Mouse (Mus musculus) embryonic facial prominence, embryonic 14.5 days (tissue): ENCODE data around the gene Fxyd5. TPM values are rescaled to one million over a fixed set of nuclear protein-coding genes. Genes with fewer than 3 reads are reported as not detected.

Experiments used
- ATAC-seq: fragments of 200-750 bp; cut with Nextera tagmentation; 2 replicates; pipeline ENCODE4 v1.8.0; 2017; ENCODE audit warnings: low read depth, moderate number of reproducible peaks, moderate TSS enrichment
- DNase-seq: peaks from one replicate; pipeline ENCODE4 v3.0.0-alpha.2; 2015; ENCODE audit warnings: low spot score
- H3K27ac ChIP-seq: fragments of 300-500 bp; sonication (generic); replicated peaks from 2 replicates; pipeline ENCODE4 v1.5.1; 2014; ENCODE audit warnings: low read depth, mild to moderate bottlenecking, low read length, moderate library complexity
- H3K27me3 ChIP-seq: fragments of 300-500 bp; sonication (generic); replicated peaks from 2 replicates; pipeline ENCODE4 v1.6.1; 2014; ENCODE audit warnings: low read length; ENCODE audit not compliant: control insufficient read depth, insufficient read depth
- H3K36me3 ChIP-seq: fragments of 300-500 bp; sonication (generic); 2 replicates; pipeline ENCODE4 v1.6.1; 2014; ENCODE audit warnings: low read length, mixed read lengths; ENCODE audit not compliant: control insufficient read depth, insufficient read depth
- H3K4me1 ChIP-seq: fragments of 300-500 bp; sonication (generic); 2 replicates; pipeline ENCODE4 v1.6.1; 2014; ENCODE audit warnings: antibody characterized with exemption, low read length; ENCODE audit not compliant: control insufficient read depth, insufficient read depth
- H3K4me2 ChIP-seq: fragments of 300-500 bp; sonication (generic); 2 replicates; pipeline ENCODE4 v1.6.1; 2014; ENCODE audit warnings: low read depth, mild to moderate bottlenecking, low read length, moderate library complexity, mixed read lengths
- H3K4me3 ChIP-seq: fragments of 300-500 bp; sonication (generic); 2 replicates; pipeline ENCODE4 v1.5.1; 2014; ENCODE audit warnings: low read depth, mild to moderate bottlenecking, low read length
- H3K9ac ChIP-seq: fragments of 300-500 bp; sonication (generic); 2 replicates; pipeline ENCODE4 v1.6.1; 2014; ENCODE audit warnings: low read depth, mild to moderate bottlenecking, low read length, moderate library complexity, mixed read lengths
- H3K9me3 ChIP-seq: fragments of 300-500 bp; sonication (generic); 2 replicates; pipeline ENCODE4 v1.6.1; 2016; ENCODE audit warnings: low read length; ENCODE audit not compliant: control insufficient read depth
- WGBS: fragments of 180-500 bp; shearing (Covaris S2); extraction: QIAGEN DNeasy Blood & Tissue Kit; methylation state at CpG from one replicate; pipeline ENCODE4 v1.1.7; 2014; 5-methylcytosine and 5-hydroxymethylcytosine counted together
- polyA plus RNA-seq: library from polyadenylated mRNA; unstranded; fragments of >200 nt; fragmentation: Nextera tagmentation; extraction: Ambion mirVana; gene quantifications from 2 replicates; pipeline ENCODE4 v1.2.1, GENCODE M21; 2014

The Fxyd5 gene
- polyA plus RNA-seq, 1 experiment from 2014 or later = 64.6 TPM

DNA sequence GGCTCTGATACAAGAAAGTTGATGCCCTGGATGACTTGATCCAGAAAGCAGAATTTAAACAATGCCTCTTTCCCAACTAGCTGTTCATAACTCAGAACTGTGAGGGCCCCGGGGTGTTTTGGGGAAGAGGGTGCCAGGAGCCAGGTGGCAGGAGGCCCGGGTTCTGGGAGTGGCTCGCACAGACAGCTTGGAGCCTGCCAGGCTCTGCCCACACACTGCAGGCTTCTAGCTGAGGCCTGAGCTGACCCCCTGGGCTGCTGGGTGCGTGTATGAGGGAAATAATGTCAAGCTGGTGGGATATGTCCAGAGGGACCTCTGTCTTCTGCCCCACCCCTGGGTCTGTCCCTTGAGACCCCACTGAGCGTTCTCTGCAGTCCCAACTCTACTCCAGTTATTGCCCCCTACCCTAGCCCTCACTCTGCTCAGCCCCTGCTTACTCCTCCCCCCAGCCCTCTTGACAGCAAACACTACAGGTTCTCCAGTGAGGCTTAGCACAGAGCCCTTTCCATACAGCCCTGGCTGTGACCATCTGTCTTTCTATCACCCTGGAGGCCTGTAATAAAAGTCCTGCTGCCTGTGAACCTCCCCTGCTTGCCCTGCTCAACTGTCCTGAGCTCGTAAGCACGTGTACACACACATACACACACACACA lies 31.9 kb upstream of the Fxyd5 start:
- H3K4me2 ChIP-seq = no peak overlapping the region
- ATAC-seq = no peak
- peaks cover 8% of the 10 kb centered on the region; the same call in 1 of the 2 replicates for H3K4me1 ChIP-seq
- no peak overlapping the region for H3K9ac ChIP-seq
- no peak overlapping the region for H3K4me3 ChIP-seq
- no peaks in the 10 kb centered on the region for H3K9me3 ChIP-seq
- 71% methylated on average over 7 of the region's 7 CpGs for WGBS
- H3K27me3 ChIP-seq = no peaks in the 10 kb centered on the region
- H3K27ac ChIP-seq = no peak overlapping the region
- H3K36me3 ChIP-seq = no peaks in the 10 kb centered on the region
- no peak for DNase-seq

DNA sequence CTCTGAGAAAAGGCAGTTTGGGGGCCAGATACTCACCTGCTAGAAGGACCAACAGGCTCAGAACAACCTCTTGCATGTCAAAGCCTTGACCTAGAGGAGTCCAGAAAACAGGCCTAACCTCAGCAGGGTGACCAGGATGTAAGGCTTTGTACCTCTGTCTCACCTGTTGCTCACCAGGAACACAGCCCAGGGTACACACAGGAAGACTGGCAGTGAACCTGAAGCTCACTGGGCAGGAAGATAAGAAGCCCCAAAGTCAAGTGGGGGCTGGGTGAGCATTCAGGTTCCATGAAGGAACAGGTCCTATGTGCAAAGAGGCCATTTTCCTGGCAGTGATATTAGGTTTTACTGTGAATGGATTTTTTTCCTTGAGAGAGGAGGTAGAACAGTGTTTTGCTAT lies 31.3 kb upstream of the Fxyd5 start:
- H3K27me3 ChIP-seq = no peaks in the 10 kb centered on the region
- no peak overlapping the region for H3K9ac ChIP-seq
- H3K27ac ChIP-seq = no peak overlapping the region
- no peak overlapping the region for H3K4me2 ChIP-seq
- no peak overlapping the region for H3K4me3 ChIP-seq
- H3K4me1 ChIP-seq = peaks cover 8% of the 10 kb centered on the region; the same call in 1 of the 2 replicates
- H3K36me3 ChIP-seq = no peaks in the 10 kb centered on the region
- ATAC-seq (no peak), DNase-seq (no peak)
- H3K9me3 ChIP-seq = no peaks in the 10 kb centered on the region

DNA sequence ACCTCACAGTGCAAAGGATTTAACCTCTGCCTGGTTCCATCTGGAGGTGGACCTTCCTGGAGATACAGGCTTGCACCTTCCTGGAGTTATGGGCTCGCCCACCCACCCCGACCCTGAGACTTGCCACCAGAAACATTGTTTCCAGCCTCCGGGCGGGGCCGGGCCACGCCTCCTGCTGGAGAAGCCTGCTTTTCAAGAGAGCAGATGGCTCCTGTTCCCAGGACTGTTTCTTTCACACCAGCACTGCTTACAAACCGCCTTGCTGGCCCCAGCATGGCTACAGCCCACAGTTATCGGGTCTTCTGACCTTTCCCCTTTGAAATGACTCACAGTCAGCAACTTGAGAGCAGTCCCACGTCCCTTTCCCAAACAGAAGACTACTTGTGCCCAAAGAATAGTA lies 30.0 kb upstream of the Fxyd5 start:
- no peaks in the 10 kb centered on the region for H3K27me3 ChIP-seq
- H3K4me1 ChIP-seq = peaks cover 6% of the 10 kb centered on the region; the same call in 1 of the 2 replicates
- ATAC-seq (no peak), DNase-seq (no peak)
- no peaks in the 10 kb centered on the region for H3K36me3 ChIP-seq
- no peaks in the 10 kb centered on the region for H3K9me3 ChIP-seq
- no peak overlapping the region for H3K4me3 ChIP-seq
- no peak overlapping the region for H3K27ac ChIP-seq
- no peak overlapping the region for H3K4me2 ChIP-seq
- H3K9ac ChIP-seq = no peak overlapping the region
- 38% methylated on average over 9 of the region's 9 CpGs for WGBS

DNA sequence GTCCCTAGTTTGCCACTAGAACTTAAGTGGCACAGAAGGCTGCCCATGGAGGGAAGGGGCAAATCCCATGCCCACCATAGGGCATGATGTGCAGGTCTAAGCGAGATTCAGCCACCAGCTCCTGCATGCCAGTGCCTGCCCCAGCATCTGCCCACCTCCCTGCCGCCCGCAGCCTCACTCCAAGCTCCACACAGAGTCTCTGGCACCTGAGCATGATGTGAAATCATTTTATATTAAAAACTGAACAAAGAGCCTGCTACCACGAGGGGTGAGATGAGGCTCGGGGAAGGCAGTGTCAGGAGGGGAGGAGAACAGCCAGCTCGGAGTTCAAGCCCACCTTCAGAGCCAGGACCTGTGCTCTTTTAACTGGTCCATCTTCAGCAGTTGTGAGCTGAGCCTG lies 28.0 kb upstream of the Fxyd5 start:
- no peaks in the 10 kb centered on the region for H3K4me1 ChIP-seq
- H3K9ac ChIP-seq = no peak overlapping the region
- no peak overlapping the region for H3K27ac ChIP-seq
- no peaks in the 10 kb centered on the region for H3K27me3 ChIP-seq
- whole genome bisulfite sequencing = 78% methylated on average over 6 of the region's 6 CpGs
- no peaks in the 10 kb centered on the region for H3K9me3 ChIP-seq
- H3K4me3 ChIP-seq = no peak overlapping the region
- no peak overlapping the region for H3K4me2 ChIP-seq
- H3K36me3 ChIP-seq = no peaks in the 10 kb centered on the region
- ATAC-seq (no peak), DNase-seq (no peak)

DNA sequence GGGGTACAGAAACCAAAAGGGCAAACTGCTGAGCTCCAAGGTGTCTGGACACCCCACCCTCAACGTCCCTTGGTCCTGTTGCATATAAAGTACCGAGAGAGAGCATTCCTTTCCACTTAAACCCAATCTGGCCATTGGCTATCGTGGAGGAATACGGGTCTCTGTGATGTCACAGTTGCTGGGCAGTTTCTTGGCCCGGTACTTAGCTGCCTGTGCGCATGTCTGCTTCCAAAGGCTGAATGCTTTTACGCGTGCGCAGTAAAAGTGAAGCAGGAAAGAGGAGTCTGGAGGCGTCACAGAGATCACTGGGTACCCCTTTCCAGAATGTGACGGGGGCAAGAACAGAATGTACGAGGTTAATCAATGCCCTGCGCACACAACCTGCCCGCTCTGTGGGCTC lies 27.2 kb upstream of the Fxyd5 start:
- H3K4me2 ChIP-seq = no peak overlapping the region
- H3K4me1 ChIP-seq = no peaks in the 10 kb centered on the region
- H3K36me3 ChIP-seq = no peaks in the 10 kb centered on the region
- WGBS = 83% methylated on average over 14 of the region's 14 CpGs
- ATAC-seq (no peak), DNase-seq (no peak)
- no peak overlapping the region for H3K27ac ChIP-seq
- H3K4me3 ChIP-seq = no peak overlapping the region
- no peaks in the 10 kb centered on the region for H3K9me3 ChIP-seq
- no peak overlapping the region for H3K9ac ChIP-seq
- H3K27me3 ChIP-seq = no peaks in the 10 kb centered on the region

DNA sequence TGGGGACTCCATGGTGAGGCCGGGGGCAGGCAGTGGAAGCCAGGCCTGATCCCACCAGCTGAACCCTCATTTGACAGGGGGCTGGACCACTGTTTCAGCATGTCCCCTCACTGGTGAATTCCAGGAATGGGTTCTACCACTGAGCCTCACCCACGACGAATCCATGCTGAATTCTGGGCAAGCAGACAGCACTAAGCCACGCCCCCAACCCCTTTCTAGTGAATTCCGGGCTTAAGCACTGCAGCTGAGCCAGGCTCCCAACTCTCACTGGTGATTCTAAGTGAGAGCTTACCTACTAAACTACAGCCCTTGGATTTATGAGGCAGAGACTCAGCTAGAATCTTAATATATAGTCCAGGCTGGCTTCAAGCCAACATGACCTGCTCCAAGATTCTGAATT lies 25.6 kb upstream of the Fxyd5 start:
- Histone ChIP-seq H3K9me3 (no peaks in the 10 kb centered on the region), H3K36me3 (no peaks in the 10 kb centered on the region), H3K9ac (no peak overlapping the region), H3K27ac (0 out of 2 replicates have a peak overlapping the region, but pooled peaks have one; percentile 28), H3K4me3 (no peak overlapping the region), H3K27me3 (no peaks in the 10 kb centered on the region), H3K4me2 (no peak overlapping the region), H3K4me1 (no peaks in the 10 kb centered on the region)
- peak; percentile 83 for DNase-seq
- 40% methylated on average over 5 of the region's 5 CpGs for WGBS
- ATAC-seq = peak; percentile 67

DNA sequence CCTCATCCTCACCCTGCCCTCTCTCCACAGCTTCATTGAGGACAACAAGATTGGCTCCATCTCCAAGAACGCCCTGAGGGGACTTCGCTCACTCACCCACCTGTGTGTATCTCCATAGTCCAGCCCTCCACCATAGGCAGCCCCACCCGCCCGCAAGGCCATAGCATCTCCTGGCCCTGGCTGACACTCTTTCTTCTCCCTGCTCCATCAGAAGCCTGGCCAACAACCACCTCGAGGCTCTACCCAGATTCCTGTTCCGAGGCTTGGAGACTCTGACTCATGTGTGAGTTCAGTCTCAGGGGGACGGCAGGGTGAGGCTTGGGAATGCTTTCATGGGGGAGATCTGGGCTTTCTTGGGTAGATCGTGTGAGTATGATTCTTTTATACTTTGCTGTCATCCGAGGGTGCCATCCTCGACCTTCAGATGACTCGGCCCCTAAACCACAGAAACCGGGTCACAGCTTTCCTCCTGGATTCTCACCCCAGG lies 20.8 kb upstream of the Fxyd5 start:
- H3K9me3 ChIP-seq = no peaks in the 10 kb centered on the region
- H3K4me3 ChIP-seq = no peak overlapping the region
- no peak for ATAC-seq
- WGBS = 84% methylated on average over 12 of the region's 12 CpGs
- H3K9ac ChIP-seq = no peak overlapping the region
- H3K4me1 ChIP-seq = no peaks in the 10 kb centered on the region
- H3K27me3 ChIP-seq = no peaks in the 10 kb centered on the region
- no peak overlapping the region for H3K4me2 ChIP-seq
- no peak for DNase-seq
- no peak overlapping the region for H3K27ac ChIP-seq
- H3K36me3 ChIP-seq = no peaks in the 10 kb centered on the region

DNA sequence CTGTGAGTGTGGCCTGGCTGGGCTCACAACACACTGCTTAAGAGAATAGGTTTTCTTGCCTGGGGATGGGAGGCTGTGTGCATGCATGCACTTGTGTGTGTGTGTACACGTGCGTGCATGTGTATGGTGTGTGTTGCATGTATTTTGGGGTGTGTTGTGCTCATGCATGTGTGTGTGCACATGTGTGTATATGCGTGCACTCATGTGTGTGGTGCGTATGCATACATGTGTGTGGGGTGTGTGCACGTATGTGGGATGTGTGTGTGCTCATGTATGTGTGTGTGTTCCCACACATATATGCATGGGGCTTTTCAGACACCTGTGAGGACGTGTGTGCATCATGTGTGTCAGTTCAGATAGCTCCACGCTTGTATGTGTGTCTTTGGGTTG lies 18.3 kb upstream of the Fxyd5 start:
- Histone ChIP-seq H3K9me3 (no peaks in the 10 kb centered on the region), H3K4me3 (no peak overlapping the region), H3K36me3 (no peaks in the 10 kb centered on the region), H3K27me3 (no peaks in the 10 kb centered on the region), H3K4me2 (no peak overlapping the region), H3K27ac (no peak overlapping the region), H3K4me1 (no peaks in the 10 kb centered on the region), H3K9ac (no peak overlapping the region)
- no peak for ATAC-seq
- WGBS = 84% methylated on average over 7 of the region's 7 CpGs
- no peak for DNase-seq

DNA sequence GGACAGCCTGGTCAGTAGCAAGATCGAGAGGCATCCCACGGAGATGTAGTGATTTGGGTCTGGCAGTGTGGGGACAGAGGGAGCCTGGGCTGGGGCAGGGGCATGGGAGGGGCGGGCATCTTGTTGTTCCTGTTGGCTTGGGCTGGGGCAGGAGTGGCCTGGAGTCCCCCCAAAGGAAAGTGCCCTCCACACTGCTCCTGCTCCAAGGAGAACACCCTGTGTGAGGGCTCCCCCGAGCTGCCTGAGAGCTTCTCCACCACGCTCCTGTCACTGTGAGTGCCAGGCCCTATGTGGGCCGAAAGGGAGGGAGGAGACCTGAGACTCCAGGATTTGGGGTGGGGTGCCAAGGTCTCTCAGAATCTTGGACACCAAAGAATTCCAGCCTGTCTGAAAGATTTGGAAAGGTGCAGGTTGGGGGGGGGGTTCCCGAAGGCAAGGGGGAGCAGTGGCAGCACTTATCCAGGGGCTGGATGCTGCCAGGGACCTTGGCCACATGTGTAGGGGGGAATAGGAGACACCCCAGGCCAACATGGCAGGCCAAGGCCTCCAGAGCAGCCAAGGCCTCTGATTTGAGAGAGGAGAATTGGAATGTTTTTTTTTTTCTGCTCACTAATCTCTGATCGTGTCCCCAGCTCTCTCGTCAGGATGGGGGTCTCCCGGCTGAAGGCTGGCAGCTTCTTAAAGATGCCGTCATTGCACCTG lies 17.8 kb upstream of the Fxyd5 start:
- no peak for ATAC-seq
- H3K4me3 ChIP-seq = no peak overlapping the region

More for the DNA sequence above, 17.8 kb upstream of the Fxyd5 start:
- Histone ChIP-seq H3K27ac (no peak overlapping the region), H3K27me3 (no peaks in the 10 kb centered on the region), H3K4me2 (no peak overlapping the region), H3K4me1 (peaks cover 5% of the 10 kb centered on the region), H3K36me3 (no peaks in the 10 kb centered on the region), H3K9ac (no peak overlapping the region), H3K9me3 (no peaks in the 10 kb centered on the region)
- 58% methylated on average over 11 of the region's 11 CpGs for WGBS
- no peak for DNase-seq
